Mouse (Mus musculus): ENCODE results near the gene Tmem239.

GRCm38 (mm10) chr2:130365211-130366094 lies 40.8 kb upstream of the Tmem239 start:
- peak; percentile 39 for TF ChIP-seq CTCF (IDR thresholded peaks at IDR 0.05)
- TF ChIP-seq EP300 (IDR thresholded peaks at IDR 0.05), result no peak
